Mouse (Mus musculus): Measurements from ENCODE around the gene S1pr3. TPM values are rescaled to one million over a fixed set of nuclear protein-coding genes. Genes with fewer than 3 reads are reported as not detected.

S1pr3 gene
- polyA plus RNA-seq (2015; fragmentation: Nextera tagmentation; extraction: Ambion mirVana), result 13.6 and 14.0 TPM in 2 replicates

- peak within 1 kb of the TSS; percentile 30 for H3K9ac ChIP-seq
- WGBS, result under 1% methylated on average over 33 of the region's 33 CpGs
- ATAC-seq (replicated peaks), result peak; percentile 44; the same call in 1 of the 2 replicates
- H3K4me1 ChIP-seq, result peaks cover 17% of the 10 kb centered on the region
- H3K4me2 ChIP-seq, result peak within 1 kb of the TSS; percentile 61
- H3K27ac ChIP-seq, result no peak within 1 kb of the TSS
- H3K27me3 ChIP-seq (replicated peaks), result peaks cover 5% of the 10 kb centered on the region; the same call in 1 of the 2 replicates
- H3K36me3 ChIP-seq (replicated peaks), result no peaks in the 10 kb centered on the region
- peak within 1 kb of the TSS; percentile 35 for H3K4me3 ChIP-seq
- no peaks in the 10 kb centered on the region for H3K9me3 ChIP-seq
Measured at GRCm38 (mm10) chr13:51408519-51409001, at the start of gene S1pr3. Gene S1pr3 (plus strand): TSS chr13:51408639.

GRCm38 (mm10) chr13:51360441-51360962 is 47.9 kb upstream of the S1pr3 start:
- no peak overlapping the region for H3K9ac ChIP-seq
- H3K9me3 ChIP-seq, result no peaks in the 10 kb centered on the region
- no peaks in the 10 kb centered on the region for H3K36me3 ChIP-seq (replicated peaks)
- H3K27me3 ChIP-seq (replicated peaks), result no peaks in the 10 kb centered on the region
- ATAC-seq (replicated peaks), result no peak
- no peak overlapping the region for H3K4me2 ChIP-seq
- H3K4me3 ChIP-seq, result no peak overlapping the region
- 0 out of 2 replicates have a peak, but pooled peaks cover 4% of the 10 kb centered on the region for H3K4me1 ChIP-seq
- H3K27ac ChIP-seq, result no peak overlapping the region
- WGBS, result 88% methylated on average over 8 of the region's 8 CpGs

DNA sequence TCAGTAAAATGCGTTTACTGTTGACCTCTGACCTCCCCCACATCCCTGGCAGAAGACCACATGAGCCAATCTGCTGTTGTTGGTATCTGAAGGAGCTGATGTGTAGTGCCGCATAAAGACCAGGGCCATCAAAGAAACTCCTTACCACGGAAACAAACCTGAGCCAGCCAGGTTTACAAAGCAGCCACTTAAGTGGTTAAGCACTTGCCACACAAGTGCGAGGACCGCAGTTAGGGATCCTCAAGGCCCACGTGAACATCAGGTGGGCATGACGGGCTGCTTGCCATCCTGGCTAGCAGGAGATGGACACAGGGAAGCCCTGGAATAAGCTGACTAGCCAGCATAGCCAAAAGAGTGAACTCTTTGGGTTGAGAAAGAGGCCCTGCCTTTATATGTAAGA is 45.0 kb upstream of the S1pr3 start:
- H3K4me1 ChIP-seq, result 0 out of 2 replicates have a peak, but pooled peaks cover 4% of the 10 kb centered on the region
- no peaks in the 10 kb centered on the region for H3K36me3 ChIP-seq (replicated peaks)
- H3K9ac ChIP-seq, result no peak overlapping the region
- WGBS, result 84% methylated on average over 7 of the region's 7 CpGs
- no peak overlapping the region for H3K27ac ChIP-seq
- ATAC-seq (replicated peaks), result no peak
- no peak overlapping the region for H3K4me2 ChIP-seq
- no peaks in the 10 kb centered on the region for H3K27me3 ChIP-seq (replicated peaks)
- H3K9me3 ChIP-seq, result no peaks in the 10 kb centered on the region
- no peak overlapping the region for H3K4me3 ChIP-seq

DNA sequence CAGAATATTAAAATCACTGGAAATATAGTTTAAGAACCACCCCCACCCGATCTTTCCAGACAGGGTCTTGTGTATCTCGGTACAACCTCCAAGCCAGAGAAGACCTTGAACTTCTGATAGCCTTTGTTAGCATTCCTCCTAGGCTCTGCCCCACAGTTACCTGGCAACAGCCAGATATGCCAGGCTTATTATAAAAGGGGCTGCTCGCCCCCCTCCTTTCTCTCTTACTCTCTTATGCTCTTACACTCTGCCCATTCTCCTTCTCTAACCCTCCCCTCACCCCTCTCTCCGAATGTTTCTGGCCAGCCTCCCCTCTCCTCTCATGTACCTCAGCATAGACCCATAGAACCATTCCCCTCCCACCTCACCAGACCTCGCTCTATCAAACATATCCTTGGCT is 44.5 kb upstream of the S1pr3 start:
- Histone ChIP-seq H3K9ac (no peak overlapping the region), H3K27me3 (replicated peaks) (no peaks in the 10 kb centered on the region), H3K4me1 (0 out of 2 replicates have a peak, but pooled peaks cover 4% of the 10 kb centered on the region), H3K4me2 (no peak overlapping the region), H3K9me3 (no peaks in the 10 kb centered on the region), H3K36me3 (replicated peaks) (no peaks in the 10 kb centered on the region), H3K27ac (no peak overlapping the region), H3K4me3 (no peak overlapping the region)
- 57% methylated on average over 5 of the region's 5 CpGs for WGBS
- ATAC-seq (replicated peaks), result peak; percentile 48; the same call in 1 of the 2 replicates

GRCm38 (mm10) chr13:51365191-51365590 is 43.2 kb upstream of the S1pr3 start:
- no peaks in the 10 kb centered on the region for H3K27me3 ChIP-seq (replicated peaks)
- WGBS, result 84% methylated on average over 6 of the region's 6 CpGs
- H3K4me3 ChIP-seq, result no peak overlapping the region
- no peaks in the 10 kb centered on the region for H3K9me3 ChIP-seq
- no peak overlapping the region for H3K9ac ChIP-seq
- 0 out of 2 replicates have a peak, but pooled peaks cover 4% of the 10 kb centered on the region for H3K4me1 ChIP-seq
- H3K4me2 ChIP-seq, result no peak overlapping the region
- H3K27ac ChIP-seq, result no peak overlapping the region
- ATAC-seq (replicated peaks), result no peak
- no peaks in the 10 kb centered on the region for H3K36me3 ChIP-seq (replicated peaks)

DNA sequence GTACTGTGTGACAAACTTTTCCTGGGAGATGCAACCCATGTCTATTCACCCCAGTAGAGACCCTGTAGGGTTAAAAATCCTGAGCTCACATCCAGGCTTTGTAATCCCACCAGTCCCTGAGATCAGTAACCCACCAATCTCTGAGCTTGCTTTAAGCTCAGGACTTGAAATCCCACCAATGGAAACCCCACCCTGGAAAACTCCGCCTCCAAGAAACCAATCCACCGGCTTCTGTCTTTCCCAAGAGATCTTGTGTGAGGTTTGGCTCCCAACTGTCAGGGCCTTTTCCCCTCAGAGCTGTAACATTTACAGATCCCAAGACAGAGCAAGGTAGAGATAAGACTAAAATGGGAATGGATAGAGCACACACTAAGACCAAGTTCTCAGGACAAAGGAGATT is 40.1 kb upstream of the S1pr3 start:
- Histone ChIP-seq H3K9ac (no peak overlapping the region), H3K27me3 (replicated peaks) (no peaks in the 10 kb centered on the region), H3K4me2 (no peak overlapping the region), H3K36me3 (replicated peaks) (no peaks in the 10 kb centered on the region), H3K4me1 (0 out of 2 replicates have a peak, but pooled peaks cover 4% of the 10 kb centered on the region), H3K4me3 (no peak overlapping the region), H3K9me3 (no peaks in the 10 kb centered on the region), H3K27ac (no peak overlapping the region)
- WGBS, result 69% methylated on average over 2 of the region's 2 CpGs
- no peak for ATAC-seq (replicated peaks)

DNA sequence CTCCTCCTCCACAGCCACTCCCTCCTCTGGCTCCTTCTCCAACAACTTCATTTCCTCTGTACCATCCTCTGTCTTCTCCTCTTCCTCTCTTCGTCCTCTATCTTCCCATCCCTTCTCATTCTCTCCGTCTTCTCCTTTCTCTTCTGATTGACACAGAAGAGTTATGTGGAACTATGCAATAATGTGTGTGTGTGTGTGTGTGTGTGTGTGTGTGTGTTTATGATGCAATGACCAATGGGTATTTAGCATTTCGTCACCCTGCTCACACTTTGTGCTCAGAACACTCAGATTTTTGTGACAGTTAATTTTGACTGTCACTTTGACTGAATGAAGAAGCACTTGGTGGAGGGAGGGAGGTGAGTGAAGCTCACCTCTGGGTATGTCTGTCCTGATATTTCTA is 39.1 kb upstream of the S1pr3 start:
- H3K4me1 ChIP-seq, result no peaks in the 10 kb centered on the region
- WGBS, result 91% methylated on average over 3 of the region's 3 CpGs
- H3K9ac ChIP-seq, result no peak overlapping the region
- H3K27me3 ChIP-seq (replicated peaks), result no peaks in the 10 kb centered on the region
- H3K36me3 ChIP-seq (replicated peaks), result no peaks in the 10 kb centered on the region
- no peak for ATAC-seq (replicated peaks)
- no peak overlapping the region for H3K4me2 ChIP-seq
- no peaks in the 10 kb centered on the region for H3K9me3 ChIP-seq
- no peak overlapping the region for H3K4me3 ChIP-seq
- H3K27ac ChIP-seq, result no peak overlapping the region

DNA sequence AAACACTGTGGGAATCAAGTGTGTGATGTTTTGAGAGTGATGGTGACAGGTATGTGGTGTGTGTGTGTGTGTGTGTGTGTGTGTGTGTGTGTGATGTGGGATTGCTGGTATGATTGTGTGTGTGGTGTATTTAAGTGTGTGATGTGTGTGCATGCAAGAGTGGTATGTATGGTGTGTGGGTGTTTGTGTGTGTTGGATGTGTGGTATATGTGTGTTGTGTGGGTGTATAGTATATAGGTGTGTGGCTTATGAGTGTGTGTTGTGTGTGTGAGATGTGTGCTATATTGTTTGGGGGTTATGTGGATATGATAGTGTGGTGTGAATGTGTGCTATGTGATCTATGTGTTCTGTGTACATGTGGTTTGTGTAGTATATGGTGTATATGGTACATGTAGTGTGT is 35.4 kb upstream of the S1pr3 start:
- H3K9me3 ChIP-seq, result no peaks in the 10 kb centered on the region
- H3K36me3 ChIP-seq (replicated peaks), result no peaks in the 10 kb centered on the region
- H3K27me3 ChIP-seq (replicated peaks), result no peaks in the 10 kb centered on the region
- no peak for ATAC-seq (replicated peaks)
- no peak overlapping the region for H3K4me3 ChIP-seq
- H3K9ac ChIP-seq, result no peak overlapping the region
- H3K4me2 ChIP-seq, result no peak overlapping the region
- peaks cover under 1% of the 10 kb centered on the region; the same call in 1 of the 2 replicates for H3K4me1 ChIP-seq
- H3K27ac ChIP-seq, result no peak overlapping the region

DNA sequence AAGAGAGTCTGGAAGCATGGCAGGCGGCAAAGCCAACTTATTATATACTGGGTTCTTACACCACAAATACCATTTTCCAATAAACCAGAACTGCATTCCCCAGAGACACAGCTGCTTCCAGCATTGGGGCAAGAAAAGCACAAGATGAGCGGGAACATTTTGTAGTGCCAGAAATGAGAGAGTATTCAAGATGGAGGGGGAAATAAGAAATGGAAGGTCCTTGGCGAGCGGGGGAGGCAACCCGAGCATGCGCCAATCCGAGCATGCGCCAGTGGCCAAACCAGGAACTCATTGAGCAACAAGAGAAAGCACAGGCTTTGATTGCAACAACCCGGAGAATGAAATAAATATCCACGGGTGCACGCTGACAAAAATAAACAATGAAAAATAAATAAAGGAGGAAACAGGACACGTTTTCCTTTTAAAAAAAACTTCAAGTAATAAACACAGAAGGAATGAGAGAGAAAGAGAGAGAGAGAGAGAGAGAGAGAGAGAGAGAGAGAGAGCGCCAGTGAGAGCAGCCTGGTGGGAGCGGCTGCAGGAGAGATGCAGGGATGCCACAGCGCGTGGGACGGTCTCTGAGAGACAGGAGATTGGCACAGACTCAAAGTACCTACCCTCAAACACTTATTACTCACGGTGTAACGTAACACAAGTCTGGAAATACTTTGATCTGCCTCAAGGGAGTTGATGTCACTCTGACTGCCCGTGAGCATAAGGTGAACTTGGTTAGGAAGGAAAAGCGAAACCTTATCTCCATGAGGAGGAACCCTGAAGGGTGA is 34.2 kb upstream of the S1pr3 start:
- no peaks in the 10 kb centered on the region for H3K27me3 ChIP-seq (replicated peaks)
- H3K36me3 ChIP-seq (replicated peaks), result no peaks in the 10 kb centered on the region
- no peak for ATAC-seq (replicated peaks)
- no peaks in the 10 kb centered on the region for H3K9me3 ChIP-seq
- no peak overlapping the region for H3K27ac ChIP-seq
- no peak overlapping the region for H3K4me3 ChIP-seq
- peaks cover 3% of the 10 kb centered on the region; the same call in 1 of the 2 replicates for H3K4me1 ChIP-seq
- 89% methylated on average over 21 of the region's 21 CpGs for WGBS
- H3K4me2 ChIP-seq, result no peak overlapping the region
- H3K9ac ChIP-seq, result no peak overlapping the region

- Histone ChIP-seq H3K36me3 (replicated peaks) (no peaks in the 10 kb centered on the region), H3K27ac (no peak overlapping the region), H3K4me2 (no peak overlapping the region), H3K9ac (no peak overlapping the region), H3K9me3 (no peaks in the 10 kb centered on the region), H3K4me3 (no peak overlapping the region), H3K27me3 (replicated peaks) (no peaks in the 10 kb centered on the region), H3K4me1 (peaks cover 3% of the 10 kb centered on the region; the same call in 1 of the 2 replicates)
- 18% methylated on average over 4 of the region's 4 CpGs for WGBS
- ATAC-seq (replicated peaks), result no peak
Measured at GRCm38 (mm10) chr13:51378126-51378525, 30.3 kb upstream of the S1pr3 start.

GRCm38 (mm10) chr13:51379596-51379995 is 28.8 kb upstream of the S1pr3 start:
- no peak overlapping the region for H3K4me2 ChIP-seq
- H3K9me3 ChIP-seq, result no peaks in the 10 kb centered on the region
- H3K9ac ChIP-seq, result no peak overlapping the region
- no peak overlapping the region for H3K27ac ChIP-seq
- no peak for ATAC-seq (replicated peaks)
- no peak overlapping the region for H3K4me3 ChIP-seq
- no peaks in the 10 kb centered on the region for H3K27me3 ChIP-seq (replicated peaks)
- no peaks in the 10 kb centered on the region for H3K36me3 ChIP-seq (replicated peaks)
- peaks cover 3% of the 10 kb centered on the region; the same call in 1 of the 2 replicates for H3K4me1 ChIP-seq
- WGBS, result 30% methylated on average over 6 of the region's 6 CpGs

GRCm38 (mm10) chr13:51381498-51381897 is 26.9 kb upstream of the S1pr3 start:
- Histone ChIP-seq H3K36me3 (replicated peaks) (no peaks in the 10 kb centered on the region), H3K9me3 (no peaks in the 10 kb centered on the region), H3K27me3 (replicated peaks) (no peaks in the 10 kb centered on the region), H3K4me2 (no peak overlapping the region), H3K27ac (no peak overlapping the region), H3K4me1 (peaks cover 3% of the 10 kb centered on the region; the same call in 1 of the 2 replicates), H3K9ac (no peak overlapping the region), H3K4me3 (no peak overlapping the region)
- no peak for ATAC-seq (replicated peaks)
- 94% methylated on average over 6 of the region's 6 CpGs for WGBS

Data from midbrain, embryonic 15.5 days (tissue).